Mouse (Mus musculus) liver, embryonic 14.5 days (tissue): Measurements from ENCODE around the gene Slc30a5. TPM values are rescaled to one million over a fixed set of nuclear protein-coding genes. Genes with fewer than 3 reads are reported as not detected.
A peak's percentile ranks its signal among the peaks of the same experiment; 100 is the strongest.

Source experiments
- ATAC-seq: fragments of 200-750 bp; cut with Nextera tagmentation; 2 replicates; pipeline ENCODE4 v1.8.0; 2017; ENCODE audit warnings: moderate number of reproducible peaks, mild to moderate bottlenecking, moderate library complexity; ENCODE audit not compliant: insufficient read depth
- DNase-seq, 3 experiments: peaks; one replicate each; pipeline ENCODE4 v3.0.0-alpha.2; 2012 to 2013; ENCODE audit warnings: low read depth in 3 of 3, low spot score in 3 of 3
- H3K27ac ChIP-seq: fragments of 300-500 bp; sonication (generic); 2 replicates; pipeline ENCODE4 v1.5.1; 2014; ENCODE audit warnings: moderate library complexity, mild to moderate bottlenecking, control low read depth, inconsistent platforms
- H3K27me3 ChIP-seq: fragments of 300-500 bp; sonication (generic); 2 replicates; pipeline ENCODE4 v1.6.1; 2014; ENCODE audit warnings: mild to moderate bottlenecking, low read length, moderate library complexity; ENCODE audit not compliant: control insufficient read depth, insufficient read depth
- H3K36me3 ChIP-seq: fragments of 300-500 bp; sonication (generic); replicated peaks from 2 replicates; pipeline ENCODE4 v1.6.1; 2014; ENCODE audit warnings: low read depth; ENCODE audit not compliant: control insufficient read depth, insufficient read depth
- H3K4me1 ChIP-seq, 2 experiments: fragments of 200-500 bp in 1 of 2; fragments of 300-500 bp in 1 of 2; sonication (generic) in 1 of 2; replicated peaks; 2 replicates each; pipeline ENCODE4 v1.6.1; 2012 to 2014; ENCODE audit warnings: antibody characterized with exemption in 1 of 2, inconsistent platforms in 1 of 2, low read length in 1 of 2; ENCODE audit not compliant: control insufficient read depth in 2 of 2, insufficient read depth in 2 of 2
- H3K4me2 ChIP-seq: fragments of 300-500 bp; sonication (generic); 2 replicates; pipeline ENCODE4 v1.6.1; 2014; ENCODE audit warnings: low read depth, mild to moderate bottlenecking, control low read depth, moderate library complexity
- H3K4me3 ChIP-seq, 2 experiments: fragments of 200-500 bp in 1 of 2; fragments of 300-500 bp in 1 of 2; sonication (generic) in 1 of 2; 2 replicates each; pipeline ENCODE4 v1.5.1; 2012 to 2014; ENCODE audit warnings: low read depth in 2 of 2, low read length in 2 of 2, mild to moderate bottlenecking in 2 of 2, control low read depth in 1 of 2, inconsistent platforms in 1 of 2, moderate library complexity in 1 of 2; ENCODE audit not compliant: insufficient read depth in 1 of 2
- H3K9ac ChIP-seq: fragments of 300-500 bp; sonication (generic); replicated peaks from 2 replicates; pipeline ENCODE4 v1.6.1; 2014; ENCODE audit warnings: mild to moderate bottlenecking, control low read depth, moderate library complexity
- H3K9me3 ChIP-seq: fragments of 300-500 bp; sonication (generic); 2 replicates; pipeline ENCODE4 v1.6.1; 2016; ENCODE audit warnings: low read length, mixed read lengths; ENCODE audit not compliant: control insufficient read depth
- CTCF ChIP-seq: IDR thresholded peaks from 2 replicates; pipeline ENCODE4 v1.5.1; 2016; ENCODE audit warnings: antibody characterized with exemption, low read depth, control low read depth
- EP300 ChIP-seq: IDR thresholded peaks from 2 replicates; pipeline ENCODE4 v1.6.1; 2016; ENCODE audit warnings: antibody characterized with exemption, low read depth
- WGBS: fragments of 180-500 bp; shearing (Covaris S2); extraction: QIAGEN DNeasy Blood & Tissue Kit; methylation state at CpG from one replicate; pipeline ENCODE4 v1.1.7; 2014; ENCODE audit not compliant: insufficient replicate concordance; 5-methylcytosine and 5-hydroxymethylcytosine counted together
- polyA plus RNA-seq, 2 experiments: library from polyadenylated mRNA; depleted of rRNA in 1 of 2; stranded (reverse) in 1 of 2; unstranded in 1 of 2; fragments of >200 nt; fragmentation: Nextera tagmentation in 1 of 2; extraction: Ambion mirVana in 1 of 2; gene quantifications; 2 replicates each; pipeline versions ENCODE4 v1.2.1 to v1.2.3; 2012 to 2014

The Slc30a5 gene
- polyA plus RNA-seq, 2 experiments, result 20.6 to 27.4 TPM

DNA sequence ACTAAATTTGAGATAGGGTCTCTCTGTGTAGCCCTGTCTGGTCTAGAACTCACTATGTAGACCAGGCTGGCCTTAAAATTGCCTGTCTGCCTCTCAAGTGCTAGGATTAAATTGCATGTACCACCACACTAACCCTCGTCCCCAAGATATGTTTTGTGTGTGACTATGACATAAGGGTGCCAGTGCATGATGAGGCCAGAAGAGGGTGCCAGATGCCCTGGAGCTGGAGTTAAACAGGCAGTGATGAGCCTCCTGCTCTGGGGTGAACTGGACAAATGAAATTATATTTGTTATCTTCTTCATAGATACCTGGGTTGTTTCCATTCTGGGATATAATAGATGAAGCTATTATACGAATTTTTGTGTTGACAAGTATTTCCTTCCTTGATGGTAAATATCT is 10.7 kb upstream of the Slc30a5 start:
- TF ChIP-seq CTCF (peak; percentile 76), EP300 (no peak)
- no peaks in the 10 kb centered on the region for H3K36me3 ChIP-seq
- ATAC-seq, result 0 out of 2 replicates have a peak, but pooled peaks have one; percentile 18
- H3K27ac ChIP-seq, result no peak overlapping the region
- no peak for DNase-seq
- no peak overlapping the region for H3K4me3 ChIP-seq
- no peaks in the 10 kb centered on the region for H3K27me3 ChIP-seq
- H3K4me1 ChIP-seq, result peaks cover 0 to 2% of the 10 kb centered on the region in 2 experiments; a peak in 1 of 4 replicates
- H3K9me3 ChIP-seq, result no peaks in the 10 kb centered on the region
- H3K4me2 ChIP-seq, result no peak overlapping the region
- H3K9ac ChIP-seq, result no peak overlapping the region
- 49% methylated on average over 2 of the region's 2 CpGs for WGBS

DNA sequence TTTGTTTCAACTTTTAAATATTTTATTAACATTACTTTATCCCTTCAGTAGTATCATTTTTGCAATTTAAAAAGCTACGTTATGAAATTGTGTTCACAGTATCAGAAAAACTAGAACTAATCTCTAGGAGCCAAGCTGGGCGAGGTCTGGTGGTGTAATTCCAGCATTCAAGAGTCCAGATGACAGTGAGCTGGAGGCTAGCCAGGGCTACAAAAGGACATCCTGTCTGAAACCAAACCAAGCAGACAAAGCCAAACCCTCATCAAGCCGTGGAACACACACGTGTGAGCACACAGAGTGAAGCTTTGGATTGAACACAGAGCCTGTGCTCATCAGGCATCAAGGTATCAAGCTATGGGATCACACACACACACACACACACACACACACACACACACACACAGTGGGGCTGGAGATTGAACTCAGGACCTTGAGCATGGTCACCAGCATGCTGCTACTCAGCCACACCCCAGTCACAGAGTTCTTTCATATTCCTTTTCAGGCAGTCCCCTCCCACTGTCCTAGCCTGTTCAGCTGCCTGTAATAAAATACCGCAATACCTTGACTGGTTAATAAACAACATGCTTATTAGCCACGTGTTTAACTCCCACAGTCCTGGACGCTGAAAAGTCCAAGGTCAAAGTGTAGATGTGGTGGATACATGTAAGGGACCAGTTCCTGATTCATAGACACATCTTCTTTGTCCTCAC is 9.9 kb upstream of the Slc30a5 start:
- H3K27ac ChIP-seq, result no peak overlapping the region
- ATAC-seq (no peak), DNase-seq (no peak)
- H3K4me1 ChIP-seq, result peaks cover 0 to 2% of the 10 kb centered on the region in 2 experiments; a peak in 1 of 4 replicates
- 50% methylated on average over 7 of the region's 7 CpGs for WGBS
- no peaks in the 10 kb centered on the region for H3K36me3 ChIP-seq
- H3K9ac ChIP-seq, result no peak overlapping the region
- no peak overlapping the region for H3K4me3 ChIP-seq
- no peak overlapping the region for H3K4me2 ChIP-seq
- no peak for TF ChIP-seq CTCF
- TF ChIP-seq EP300, result no peak
- no peaks in the 10 kb centered on the region for H3K27me3 ChIP-seq
- no peaks in the 10 kb centered on the region for H3K9me3 ChIP-seq

DNA sequence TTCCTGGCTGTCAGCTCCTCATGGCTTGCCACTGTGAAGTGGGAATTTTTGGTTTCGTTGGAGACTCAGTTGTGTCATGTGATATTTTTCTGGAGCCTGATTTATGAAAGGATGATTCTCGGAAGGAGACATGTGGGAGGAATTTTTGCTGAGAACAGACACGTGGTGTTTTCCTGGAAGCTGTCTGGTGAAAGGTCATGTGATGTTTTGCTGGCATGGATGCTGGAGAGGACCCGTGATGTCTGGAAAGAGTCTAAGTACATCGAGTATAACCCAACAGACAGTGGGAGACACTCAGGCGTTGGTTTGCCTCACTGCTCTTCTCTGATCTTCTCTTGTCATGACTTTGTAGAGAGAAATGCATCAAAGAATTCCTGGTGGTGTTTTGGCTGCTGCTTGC is 8.5 kb upstream of the Slc30a5 start:
- Histone ChIP-seq H3K9me3 (no peaks in the 10 kb centered on the region), H3K36me3 (no peaks in the 10 kb centered on the region), H3K4me3 (no peak overlapping the region), H3K27me3 (no peaks in the 10 kb centered on the region), H3K27ac (no peak overlapping the region), H3K9ac (no peak overlapping the region), H3K4me1 (peaks cover 0 to 2% of the 10 kb centered on the region in 2 experiments; a peak in 1 of 4 replicates), H3K4me2 (no peak overlapping the region)
- no peak for DNase-seq
- TF ChIP-seq CTCF (no peak), EP300 (no peak)
- no peak for ATAC-seq
- WGBS, result 61% methylated on average over 6 of the region's 6 CpGs

DNA sequence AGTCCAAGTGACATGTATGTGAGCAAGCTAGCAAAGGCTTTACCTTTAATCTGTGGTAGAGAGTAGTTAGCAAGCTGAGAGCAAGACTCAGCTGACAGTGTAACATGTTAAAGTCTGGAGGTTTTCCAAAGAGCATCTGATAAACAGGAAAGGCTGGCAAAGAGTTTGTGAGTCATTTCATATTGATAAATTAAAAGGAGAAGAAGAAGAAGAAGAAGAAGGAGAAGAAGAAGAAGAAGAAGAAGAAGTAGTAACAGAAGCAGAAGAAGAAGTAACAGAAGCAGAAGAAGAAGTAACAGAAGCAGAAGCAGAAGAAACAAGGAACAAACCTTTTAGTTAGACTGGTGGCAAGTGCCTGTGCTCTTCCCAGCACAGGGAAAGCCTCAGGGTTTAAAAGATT is 1.6 kb upstream of the Slc30a5 start:
- H3K4me1 ChIP-seq, result peaks cover 10 to 12% of the 10 kb centered on the region in 2 experiments
- H3K27ac ChIP-seq, result no peak overlapping the region
- no peaks in the 10 kb centered on the region for H3K27me3 ChIP-seq
- H3K4me3 ChIP-seq, result no peak overlapping the region
- DNase-seq, result no peak
- ATAC-seq, result no peak
- no peak overlapping the region for H3K9ac ChIP-seq
- TF ChIP-seq CTCF (no peak), EP300 (no peak)
- H3K9me3 ChIP-seq, result no peaks in the 10 kb centered on the region
- H3K4me2 ChIP-seq, result no peak overlapping the region
- no peaks in the 10 kb centered on the region for H3K36me3 ChIP-seq

DNA sequence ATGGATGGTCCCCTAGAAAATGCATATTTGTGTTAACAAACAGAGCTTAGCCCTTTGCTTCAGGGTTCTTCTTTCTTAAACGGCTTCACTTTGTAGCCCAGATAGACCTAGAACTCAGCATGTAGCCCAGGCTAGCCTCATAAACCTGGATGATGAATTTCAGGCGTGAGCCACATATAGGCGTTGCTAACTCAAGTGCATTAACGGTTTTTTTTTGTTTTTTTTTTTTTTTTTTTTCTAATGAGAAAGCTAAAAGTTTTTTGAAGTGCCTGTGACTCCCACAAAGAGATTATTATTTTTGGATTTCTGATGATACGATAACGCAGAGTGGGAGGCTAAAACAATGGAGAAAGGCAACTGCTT is 394 bp upstream of the Slc30a5 start:
- peak overlapping the region; percentile 88 for H3K4me2 ChIP-seq
- H3K27ac ChIP-seq, result no peak overlapping the region
- WGBS, result 49% methylated on average over 6 of the region's 6 CpGs
- no peaks in the 10 kb centered on the region for H3K9me3 ChIP-seq
- no peaks in the 10 kb centered on the region for H3K36me3 ChIP-seq
- H3K4me3 ChIP-seq, result peak overlapping the region; percentile 9 to 100; a peak in 2 of 4 replicates
- ATAC-seq (peak; percentile 2; the same call in 1 of the 2 replicates), DNase-seq (no peak)
- no peak for TF ChIP-seq CTCF
- H3K4me1 ChIP-seq, result peaks cover 10 to 14% of the 10 kb centered on the region in 2 experiments
- no peak overlapping the region for H3K9ac ChIP-seq
- H3K27me3 ChIP-seq, result no peaks in the 10 kb centered on the region
